Mouse (Mus musculus) forebrain, embryonic 10.5 days (tissue): ENCODE measurements around the gene Rai1. TPM values are rescaled to one million over a fixed set of nuclear protein-coding genes. Genes with fewer than 3 reads are reported as not detected.

Experiments
- DNase-seq: peaks from one replicate; pipeline ENCODE4 v3.0.0-alpha.2; 2017; ENCODE audit warnings: low spot score; ENCODE audit errors: extremely low spot score
- H3K27ac ChIP-seq: fragments of 300-500 bp; sonication (generic); 2 replicates; pipeline ENCODE4 v1.5.1; 2016; ENCODE audit warnings: mild to moderate bottlenecking
- H3K27me3 ChIP-seq: fragments of 300-500 bp; sonication (generic); 2 replicates; pipeline ENCODE4 v1.6.1; 2016; ENCODE audit warnings: mild to moderate bottlenecking; ENCODE audit not compliant: poor library complexity, severe bottlenecking
- H3K36me3 ChIP-seq: fragments of 300-500 bp; sonication (generic); replicated peaks from 2 replicates; pipeline ENCODE4 v1.6.1; 2016; ENCODE audit warnings: mild to moderate bottlenecking, moderate library complexity
- H3K4me1 ChIP-seq: fragments of 300-500 bp; sonication (generic); 2 replicates; pipeline ENCODE4 v1.6.1; 2016
- H3K4me3 ChIP-seq: fragments of 300-500 bp; sonication (generic); 2 replicates; pipeline ENCODE4 v1.5.1; 2016; ENCODE audit warnings: mild to moderate bottlenecking, moderate library complexity
- H3K9me3 ChIP-seq: fragments of 300-500 bp; sonication (generic); 2 replicates; pipeline ENCODE4 v1.6.1; 2016; ENCODE audit warnings: mild to moderate bottlenecking, moderate library complexity
- WGBS: fragments of 180-500 bp; shearing (Covaris S2); methylation state at CpG from one replicate; pipeline ENCODE4 v1.1.7; 2016; 5-methylcytosine and 5-hydroxymethylcytosine counted together
- polyA plus RNA-seq: library from polyadenylated mRNA; unstranded; fragments of >200 nt; fragmentation: Nextera tagmentation; extraction: Ambion mirVana; gene quantifications from 2 replicates; pipeline ENCODE4 v1.2.1, GENCODE M21; 2016

Rai1 gene
- polyA plus RNA-seq, 1 experiment from 2014 or later: 25.3 TPM

DNA sequence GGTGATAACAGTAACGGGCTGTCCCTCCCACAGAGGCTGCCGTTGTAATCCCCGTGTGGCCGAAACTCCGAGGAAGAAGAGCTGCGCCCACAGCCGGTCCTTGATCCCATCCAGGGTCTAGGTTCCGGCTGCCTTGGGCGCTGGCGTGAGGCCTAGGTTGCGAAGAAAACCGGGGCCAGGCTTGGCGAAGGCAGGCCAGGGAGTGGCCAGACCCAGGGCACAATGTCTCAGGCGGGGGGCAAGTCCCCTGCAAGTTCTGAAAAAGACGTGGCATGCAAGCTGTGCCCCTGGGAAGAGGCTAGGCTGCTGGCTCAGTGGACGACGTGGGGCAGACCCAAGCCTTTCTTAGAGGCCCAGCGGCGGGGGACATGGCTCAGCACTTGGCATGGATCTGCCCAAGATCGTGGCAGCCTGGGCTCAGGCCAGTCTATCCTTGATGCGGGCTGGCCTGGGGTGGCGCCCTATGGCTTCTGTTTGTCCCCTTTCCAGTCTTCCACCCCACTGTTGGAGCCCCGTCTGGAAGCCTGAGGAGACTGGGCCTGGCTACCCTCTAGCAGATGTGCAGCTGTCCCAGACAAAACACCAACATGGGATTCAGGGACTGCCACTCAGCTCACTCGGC lies 93.3 kb downstream of the Rai1 start:
- Histone ChIP-seq H3K4me1 (peaks cover 16% of the 10 kb centered on the region), H3K4me3 (no peak overlapping the region), H3K27me3 (no peaks in the 10 kb centered on the region), H3K27ac (no peak overlapping the region), H3K36me3 (peaks cover 98% of the 10 kb centered on the region), H3K9me3 (peaks cover 12% of the 10 kb centered on the region)
- no peak for DNase-seq
- 86% methylated on average over 24 of the region's 24 CpGs for WGBS

DNA sequence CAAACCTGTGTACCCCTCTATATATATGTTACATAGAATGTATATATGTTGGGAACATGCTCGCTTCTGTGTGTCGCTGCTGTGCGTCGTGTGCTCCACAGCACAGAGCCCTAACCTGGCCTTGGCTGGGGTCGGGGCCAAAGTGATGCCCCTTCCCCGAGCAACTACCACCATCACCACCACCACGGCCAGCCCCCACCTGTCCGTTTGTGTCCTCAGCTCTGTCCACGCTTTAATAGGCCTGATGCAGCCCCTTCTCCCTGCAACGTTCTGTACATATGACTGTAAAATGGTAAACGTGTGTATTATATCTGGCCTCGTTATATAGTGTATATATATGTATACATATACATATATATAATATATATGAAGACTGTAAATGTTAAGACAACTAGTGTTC lies 93.8 kb downstream of the Rai1 start:
- Histone ChIP-seq H3K27ac (no peak overlapping the region), H3K9me3 (peaks cover 12% of the 10 kb centered on the region), H3K27me3 (no peaks in the 10 kb centered on the region), H3K4me1 (peaks cover 16% of the 10 kb centered on the region), H3K36me3 (peaks cover 98% of the 10 kb centered on the region), H3K4me3 (no peak overlapping the region)
- 92% methylated on average over 12 of the region's 12 CpGs for WGBS
- DNase-seq: no peak

DNA sequence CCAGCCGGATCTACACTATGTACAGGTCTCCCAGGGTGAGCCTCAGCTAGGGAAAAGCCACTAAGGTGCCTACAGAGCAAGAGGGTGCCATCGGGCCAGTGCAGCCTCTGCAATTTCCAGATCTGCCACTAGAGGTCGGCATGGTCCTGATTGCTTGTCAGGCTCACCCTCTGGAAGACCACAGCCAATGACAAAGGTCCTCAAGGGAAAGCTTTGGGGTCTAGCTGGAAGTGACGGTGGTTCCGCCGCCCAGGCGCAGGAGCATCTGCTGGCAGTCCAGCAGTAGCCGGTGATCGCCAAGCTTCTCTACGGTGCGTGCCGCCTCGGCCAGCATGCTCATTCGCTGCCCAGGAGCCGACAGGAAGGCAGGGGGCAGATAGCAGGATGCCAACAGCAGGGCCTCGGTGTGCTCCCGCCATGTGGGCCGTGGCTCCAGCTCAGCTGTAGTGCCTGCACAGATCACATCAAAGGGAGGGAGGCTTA lies 94.9 kb downstream of the Rai1 start:
- H3K9me3 ChIP-seq: peaks cover 5% of the 10 kb centered on the region
- H3K36me3 ChIP-seq: peaks cover 98% of the 10 kb centered on the region
- 24% methylated on average over 18 of the region's 18 CpGs for WGBS
- peak; percentile 90 for DNase-seq
- H3K27me3 ChIP-seq: no peaks in the 10 kb centered on the region
- peaks cover 16% of the 10 kb centered on the region for H3K4me1 ChIP-seq
- H3K4me3 ChIP-seq: 0 out of 2 replicates have a peak overlapping the region, but pooled peaks have one; percentile 0
- H3K27ac ChIP-seq: peak overlapping the region; percentile 79

DNA sequence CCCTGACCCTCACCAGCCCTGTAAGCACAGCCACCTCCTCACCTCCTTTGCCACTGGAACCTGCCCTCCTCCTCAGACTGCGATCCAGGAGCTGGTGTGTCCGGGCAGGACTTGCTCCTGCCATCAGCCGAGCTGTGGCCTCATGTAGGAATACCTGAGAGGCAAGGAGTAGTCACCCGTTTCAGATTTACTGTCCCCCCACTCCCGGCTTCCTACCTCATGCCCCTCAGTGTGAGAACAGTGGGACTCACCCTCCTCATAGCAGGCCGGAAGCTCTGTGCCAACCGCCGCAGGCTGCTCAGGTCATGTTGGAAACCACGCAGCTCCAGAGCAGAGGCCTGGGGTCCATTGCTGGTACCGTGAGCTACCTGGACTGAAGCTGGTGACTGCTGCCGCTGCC lies 95.6 kb downstream of the Rai1 start:
- Histone ChIP-seq H3K27ac (peak overlapping the region; percentile 79; the same call in 1 of the 2 replicates), H3K9me3 (no peaks in the 10 kb centered on the region), H3K27me3 (no peaks in the 10 kb centered on the region), H3K4me1 (peaks cover 16% of the 10 kb centered on the region), H3K36me3 (peaks cover 98% of the 10 kb centered on the region), H3K4me3 (no peak overlapping the region)
- WGBS: 91% methylated on average over 11 of the region's 11 CpGs
- DNase-seq: no peak

DNA sequence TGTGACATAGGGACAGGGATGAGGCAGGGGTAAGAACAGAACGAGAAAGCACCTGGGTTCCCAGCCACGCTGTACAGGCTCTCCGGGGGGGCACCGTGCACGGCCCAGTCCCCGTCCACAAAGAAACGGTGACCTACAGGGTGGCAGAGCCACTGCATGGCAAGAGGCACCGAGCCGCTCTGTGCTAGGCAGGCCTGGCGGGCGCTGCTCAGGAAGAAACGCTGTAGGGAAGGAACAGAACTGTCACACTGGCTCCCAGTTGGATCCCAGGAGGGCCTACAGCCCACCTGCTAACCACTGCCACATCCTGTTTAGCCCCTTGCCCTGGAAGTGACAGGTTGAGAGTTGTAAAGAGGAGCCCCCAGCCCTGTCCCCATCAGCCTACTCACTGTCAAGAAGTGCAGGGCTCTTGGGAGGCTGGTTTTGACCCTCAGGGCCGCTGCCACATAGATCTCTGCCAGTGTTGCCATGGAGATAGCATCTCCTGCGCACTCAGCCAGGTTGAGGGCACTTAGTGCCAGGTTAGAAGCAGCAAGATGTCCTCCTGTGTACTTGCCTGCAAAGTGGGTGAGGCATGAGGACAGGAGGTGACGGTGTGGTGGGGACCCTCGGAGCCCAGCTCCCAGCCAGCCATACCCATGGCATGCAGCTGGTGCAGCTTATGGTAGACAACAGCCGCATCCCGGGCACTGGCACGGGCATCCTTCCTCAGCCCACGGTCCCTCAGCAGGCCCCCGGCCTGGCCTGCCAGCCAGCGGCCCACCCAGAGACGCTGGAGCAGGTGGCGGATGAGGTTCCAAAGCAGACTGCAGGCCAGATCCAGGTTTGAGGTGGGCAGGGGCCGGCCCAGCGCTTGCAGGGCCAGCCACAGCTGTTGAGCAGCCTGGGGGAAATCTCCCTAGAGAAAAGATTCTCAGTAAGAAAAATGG lies 98.2 kb downstream of the Rai1 start:
- Histone ChIP-seq H3K9me3 (no peaks in the 10 kb centered on the region), H3K36me3 (peaks cover 99% of the 10 kb centered on the region), H3K27ac (peak overlapping the region; percentile 40; the same call in 1 of the 2 replicates), H3K4me3 (no peak overlapping the region), H3K4me1 (peaks cover 36% of the 10 kb centered on the region), H3K27me3 (no peaks in the 10 kb centered on the region)
- no peak for DNase-seq
- 94% methylated on average over 26 of the region's 26 CpGs for WGBS

DNA sequence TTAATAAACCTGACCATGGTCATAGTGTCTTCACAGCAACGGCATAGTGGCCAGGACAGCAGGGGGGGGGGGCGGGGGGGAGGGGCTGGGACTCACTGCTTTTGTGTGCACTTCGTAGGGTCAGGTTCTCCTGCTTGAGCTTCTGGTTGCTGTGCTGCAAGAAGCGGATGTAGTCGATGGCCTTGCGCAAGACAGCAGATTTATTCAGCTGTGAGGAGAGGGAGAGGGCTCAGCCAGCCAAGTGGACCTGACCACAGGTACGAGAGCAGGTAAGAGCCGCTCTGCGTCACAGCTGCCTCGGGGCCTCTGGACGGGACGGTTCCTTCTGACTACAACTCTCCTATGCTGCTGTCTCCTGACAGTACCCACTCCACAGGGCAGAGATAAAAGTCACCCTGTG lies 100.2 kb downstream of the Rai1 start:
- 88% methylated on average over 12 of the region's 12 CpGs for WGBS
- H3K9me3 ChIP-seq: no peaks in the 10 kb centered on the region
- H3K36me3 ChIP-seq: peaks cover 83% of the 10 kb centered on the region
- H3K4me1 ChIP-seq: peaks cover 51% of the 10 kb centered on the region
- H3K4me3 ChIP-seq: no peak overlapping the region
- DNase-seq: no peak
- no peak overlapping the region for H3K27ac ChIP-seq
- H3K27me3 ChIP-seq: no peaks in the 10 kb centered on the region

DNA sequence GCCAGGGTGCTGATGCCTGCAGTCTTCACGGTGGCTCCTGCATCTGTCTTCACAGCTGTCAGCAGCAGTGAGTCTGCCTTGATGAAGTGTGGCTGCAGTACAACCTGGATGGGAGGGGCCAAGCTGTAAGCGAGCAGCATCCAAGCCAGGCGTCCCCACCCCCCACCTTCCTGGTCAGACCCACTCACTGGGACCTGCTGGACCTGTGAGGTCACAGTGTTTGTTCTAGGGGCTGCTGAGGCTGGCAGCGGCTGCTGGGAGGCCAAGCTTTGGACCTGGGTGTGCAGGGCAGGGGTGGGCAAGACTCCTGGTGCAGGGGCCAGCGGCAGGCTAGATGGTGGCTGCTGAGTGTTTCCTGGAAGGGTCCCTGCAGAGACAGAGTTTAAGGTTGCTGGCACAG lies 101.4 kb downstream of the Rai1 start:
- Histone ChIP-seq H3K9me3 (no peaks in the 10 kb centered on the region), H3K4me1 (peaks cover 52% of the 10 kb centered on the region), H3K4me3 (no peak overlapping the region), H3K27ac (0 out of 2 replicates have a peak overlapping the region, but pooled peaks have one; percentile 89), H3K27me3 (no peaks in the 10 kb centered on the region), H3K36me3 (peaks cover 71% of the 10 kb centered on the region)
- DNase-seq: no peak
- WGBS: 85% methylated on average over 5 of the region's 5 CpGs

DNA sequence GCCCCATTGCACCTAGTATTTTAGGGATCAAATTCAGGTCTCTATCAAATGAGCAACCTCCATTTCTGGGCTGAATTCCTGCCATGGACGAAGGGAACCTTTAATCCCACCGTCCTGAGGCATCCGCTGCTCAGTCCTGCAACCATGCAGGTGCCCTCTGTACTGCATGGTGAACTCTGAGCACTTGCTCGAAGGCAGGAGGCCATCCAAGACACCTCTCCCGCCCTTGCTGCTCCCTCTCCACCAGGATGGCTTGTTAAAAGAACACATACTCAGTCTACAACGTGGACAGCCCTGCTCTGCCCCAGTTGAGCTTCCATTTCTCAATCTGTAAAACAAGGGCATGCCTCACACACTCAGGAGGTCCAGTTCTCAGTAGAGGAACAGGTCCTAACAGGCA lies 103.4 kb downstream of the Rai1 start:
- WGBS: 65% methylated on average over 6 of the region's 6 CpGs
- H3K27ac ChIP-seq: peak overlapping the region; percentile 89
- H3K9me3 ChIP-seq: no peaks in the 10 kb centered on the region
- peaks cover 72% of the 10 kb centered on the region for H3K4me1 ChIP-seq
- peak overlapping the region; percentile 58 for H3K4me3 ChIP-seq
- peaks cover 51% of the 10 kb centered on the region for H3K36me3 ChIP-seq
- no peaks in the 10 kb centered on the region for H3K27me3 ChIP-seq
- no peak for DNase-seq

DNA sequence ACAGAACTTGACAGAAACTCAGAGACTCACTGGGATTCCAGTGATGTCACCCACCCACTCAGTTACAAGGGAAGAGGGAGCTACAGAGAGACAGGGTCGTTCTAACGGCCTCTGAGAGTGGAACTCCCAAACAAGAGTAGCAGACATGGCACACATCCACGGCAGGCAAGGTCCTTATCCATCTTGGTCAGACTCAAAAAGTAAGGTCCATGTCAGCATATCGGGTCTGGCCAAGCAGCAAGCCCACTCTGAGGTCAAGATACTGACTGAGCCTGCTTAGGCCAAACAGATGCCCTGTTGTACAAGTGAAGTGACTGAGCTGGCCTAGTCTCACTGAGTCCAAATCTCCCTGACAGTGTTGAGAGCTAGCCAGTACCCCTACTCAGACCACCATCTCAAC lies 103.9 kb downstream of the Rai1 start:
- DNase-seq: no peak
- Histone ChIP-seq H3K36me3 (peaks cover 46% of the 10 kb centered on the region), H3K27me3 (no peaks in the 10 kb centered on the region), H3K9me3 (no peaks in the 10 kb centered on the region), H3K4me1 (peaks cover 77% of the 10 kb centered on the region), H3K4me3 (peak overlapping the region; percentile 58), H3K27ac (peak overlapping the region; percentile 89)
- 58% methylated on average over 4 of the region's 4 CpGs for WGBS

DNA sequence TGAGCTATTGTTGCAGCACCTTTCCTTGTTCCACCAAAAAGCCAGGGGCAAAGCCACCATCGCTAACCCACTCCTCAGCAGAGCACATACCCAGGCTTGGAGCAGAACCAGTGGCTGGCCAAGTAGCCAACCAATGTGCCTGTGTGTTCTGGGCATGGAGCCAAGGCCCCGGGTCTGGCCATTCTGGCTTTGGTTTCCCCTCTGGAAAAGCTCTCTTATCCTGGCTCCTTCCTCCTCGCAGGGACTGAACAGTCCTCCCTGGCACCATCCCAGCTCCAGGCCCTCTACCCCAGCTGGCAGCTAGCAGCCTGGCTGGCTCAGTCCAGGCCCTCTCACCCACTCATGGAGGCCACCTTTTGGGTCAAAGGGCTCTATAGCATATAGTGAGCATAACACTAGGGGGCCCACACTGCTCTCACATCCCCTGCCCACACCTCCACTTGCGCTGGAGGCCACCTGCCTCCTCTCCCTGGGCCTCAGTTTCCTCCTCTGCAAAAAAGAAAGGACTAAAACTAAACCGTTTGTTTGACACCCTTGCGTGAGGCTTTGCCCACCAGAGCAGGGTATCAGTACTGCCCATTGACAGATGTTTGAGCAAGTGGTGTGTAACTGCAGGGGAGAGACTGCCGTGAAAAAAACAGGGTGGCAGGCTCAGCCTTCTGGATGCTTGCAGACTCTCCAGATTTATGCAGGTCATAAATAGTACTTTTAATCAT lies 104.6 kb downstream of the Rai1 start:
- Histone ChIP-seq H3K4me3 (peak overlapping the region; percentile 58), H3K27me3 (no peaks in the 10 kb centered on the region), H3K27ac (peak overlapping the region; percentile 89), H3K36me3 (peaks cover 39% of the 10 kb centered on the region), H3K9me3 (no peaks in the 10 kb centered on the region), H3K4me1 (peaks cover 80% of the 10 kb centered on the region)
- no peak for DNase-seq
- WGBS: 68% methylated on average over 7 of the region's 7 CpGs

DNA sequence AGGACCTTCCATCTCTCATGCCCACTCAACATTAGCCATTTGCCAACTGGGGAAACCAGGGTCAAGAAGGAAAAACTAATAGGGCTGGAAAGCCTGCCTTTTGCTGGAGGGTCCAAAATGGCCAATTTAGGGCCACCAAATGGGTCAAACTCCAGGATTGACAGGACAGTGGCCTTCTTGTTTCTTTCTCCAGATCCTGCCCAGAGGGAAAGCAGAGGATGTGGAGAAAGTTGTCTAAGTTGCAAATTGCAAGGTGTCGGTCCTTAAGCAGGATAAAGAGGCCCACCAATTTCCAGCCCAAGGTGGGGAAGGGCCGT lies 105.1 kb downstream of the Rai1 start:
- DNase-seq: no peak
- Histone ChIP-seq H3K27me3 (no peaks in the 10 kb centered on the region), H3K9me3 (no peaks in the 10 kb centered on the region), H3K36me3 (peaks cover 34% of the 10 kb centered on the region), H3K4me3 (peak overlapping the region; percentile 58), H3K4me1 (peaks cover 80% of the 10 kb centered on the region), H3K27ac (peak overlapping the region; percentile 89)
- 5% methylated on average over 2 of the region's 2 CpGs for WGBS

DNA sequence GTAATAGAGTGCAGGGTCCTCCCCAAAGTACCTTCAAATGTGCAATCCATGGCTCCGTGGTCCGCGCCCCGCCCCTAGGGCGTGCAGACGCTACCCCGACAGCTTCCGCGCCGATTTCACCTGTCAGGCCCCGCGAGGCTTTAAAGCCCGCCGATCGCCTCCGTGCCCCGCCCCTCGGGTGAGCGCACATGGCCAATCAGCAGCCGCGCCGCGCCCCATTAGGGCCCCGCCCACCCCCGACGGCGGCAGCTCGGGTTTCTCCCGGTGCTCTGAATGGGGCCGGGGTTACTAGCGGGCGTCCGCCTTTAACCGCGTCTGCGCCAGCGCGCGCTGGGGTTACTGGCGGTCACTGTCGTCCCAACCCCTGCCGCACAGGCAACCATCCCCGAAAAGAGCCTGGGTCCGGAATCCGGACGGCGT lies 105.5 kb downstream of the Rai1 start:
- Histone ChIP-seq H3K4me3 (peak overlapping the region; percentile 58), H3K36me3 (peaks cover 31% of the 10 kb centered on the region), H3K27ac (peak overlapping the region; percentile 89), H3K9me3 (no peaks in the 10 kb centered on the region), H3K4me1 (peaks cover 81% of the 10 kb centered on the region), H3K27me3 (no peaks in the 10 kb centered on the region)
- DNase-seq: peak; percentile 96
- under 1% methylated on average over 47 of the region's 47 CpGs for WGBS
